Mouse (Mus musculus) forebrain, embryonic 15.5 days (tissue): Measurements from ENCODE around the gene Mlip. TPM values are rescaled to one million over a fixed set of nuclear protein-coding genes. Genes with fewer than 3 reads are reported as not detected.
"Not testable (repeated sequence)": the region's sequence is repeated elsewhere in the genome, so short reads cannot be mapped to it uniquely, and the experiment has no call there.

ENCODE experiments used
- ATAC-seq: fragments of 200-750 bp; cut with Nextera tagmentation; replicated peaks from 2 replicates; pipeline ENCODE4 v1.8.0; 2017; ENCODE audit warnings: mild to moderate bottlenecking, moderate TSS enrichment, moderate library complexity
- H3K27ac ChIP-seq: fragments of 300-500 bp; sonication (generic); replicated peaks from 2 replicates; pipeline ENCODE4 v1.5.1; 2015; ENCODE audit warnings: mild to moderate bottlenecking, inconsistent platforms
- H3K27me3 ChIP-seq: fragments of 300-500 bp; sonication (generic); 2 replicates; pipeline ENCODE4 v1.6.1; 2015; ENCODE audit warnings: inconsistent platforms
- H3K36me3 ChIP-seq: fragments of 300-500 bp; sonication (generic); 2 replicates; pipeline ENCODE4 v1.6.1; 2015; ENCODE audit warnings: mild to moderate bottlenecking, inconsistent platforms
- H3K4me1 ChIP-seq: fragments of 300-500 bp; sonication (generic); 2 replicates; pipeline ENCODE4 v1.6.1; 2015; ENCODE audit warnings: inconsistent platforms
- H3K4me2 ChIP-seq: fragments of 300-500 bp; sonication (generic); replicated peaks from 2 replicates; pipeline ENCODE4 v1.6.1; 2015; ENCODE audit warnings: mild to moderate bottlenecking, inconsistent platforms
- H3K4me3 ChIP-seq: fragments of 300-500 bp; sonication (generic); 2 replicates; pipeline ENCODE4 v1.5.1; 2015; ENCODE audit warnings: mild to moderate bottlenecking, inconsistent platforms
- H3K9ac ChIP-seq: fragments of 300-500 bp; sonication (generic); replicated peaks from 2 replicates; pipeline ENCODE4 v1.6.1; 2015; ENCODE audit warnings: mild to moderate bottlenecking, inconsistent platforms
- H3K9me3 ChIP-seq: fragments of 300-500 bp; sonication (generic); 2 replicates; pipeline ENCODE4 v1.6.1; 2016; ENCODE audit warnings: inconsistent platforms
- WGBS: fragments of 180-500 bp; shearing (Covaris S2); methylation state at CpG from one replicate; pipeline ENCODE4 v1.1.7; 2015; ENCODE audit warnings: mixed read lengths; 5-methylcytosine and 5-hydroxymethylcytosine counted together
- polyA plus RNA-seq: library from polyadenylated mRNA; unstranded; fragments of >200 nt; fragmentation: Nextera tagmentation; extraction: Ambion mirVana; gene quantifications from 2 replicates; pipeline ENCODE4 v1.2.1, GENCODE M21; 2015

Gene Mlip
- polyA plus RNA-seq, 1 experiment from 2014 or later: 5.5 TPM

DNA sequence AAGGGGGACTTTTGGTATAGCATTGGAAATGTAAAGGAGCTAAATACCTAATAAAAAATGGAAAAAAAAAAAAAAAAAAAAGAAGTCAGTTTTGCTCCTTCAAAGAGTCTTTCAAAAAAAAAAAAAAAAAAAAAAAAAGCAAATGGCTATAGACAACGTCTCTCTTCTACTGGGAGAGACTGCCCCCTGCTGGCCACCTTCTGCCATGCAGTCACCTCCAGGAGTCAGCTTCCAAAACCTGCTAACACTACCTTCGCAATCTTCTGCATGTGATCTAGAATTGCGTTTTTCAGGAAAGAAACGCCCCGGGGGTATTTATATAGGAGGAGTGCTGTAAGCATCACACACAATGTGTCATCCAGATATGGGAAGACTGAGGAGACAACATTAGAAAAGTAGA, 26.9 kb upstream of the Mlip start:
- no peak for ATAC-seq
- no peak overlapping the region for H3K9ac ChIP-seq
- no peaks in the 10 kb centered on the region for H3K36me3 ChIP-seq
- H3K27ac ChIP-seq: no peak overlapping the region
- no peak overlapping the region for H3K4me2 ChIP-seq
- H3K4me3 ChIP-seq: no peak overlapping the region
- no peaks in the 10 kb centered on the region for H3K4me1 ChIP-seq
- WGBS: 48% methylated on average over 5 of the region's 5 CpGs
- no peaks in the 10 kb centered on the region for H3K27me3 ChIP-seq
- H3K9me3 ChIP-seq: no peaks in the 10 kb centered on the region

DNA sequence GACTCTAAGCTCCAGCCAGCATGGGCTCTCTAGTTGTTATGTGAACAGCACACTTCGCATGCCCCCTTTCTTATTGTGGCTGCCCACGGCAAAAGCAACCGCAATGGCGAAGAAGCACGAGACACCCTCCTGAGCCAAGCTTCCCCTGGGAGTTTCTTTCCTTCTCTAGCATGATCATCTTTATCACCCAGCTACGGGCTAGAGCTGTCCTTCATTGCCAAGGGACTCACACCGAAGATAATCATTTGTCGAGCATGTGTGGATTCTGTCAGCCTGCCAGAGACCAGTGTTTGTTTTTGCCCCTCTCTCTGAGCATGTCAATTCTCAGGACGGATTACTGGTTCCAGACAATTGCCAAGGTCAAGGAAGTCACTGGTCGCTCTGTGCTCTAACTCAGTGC, 24.9 kb upstream of the Mlip start:
- H3K4me2 ChIP-seq: no peak overlapping the region
- no peak for ATAC-seq
- no peaks in the 10 kb centered on the region for H3K9me3 ChIP-seq
- H3K27ac ChIP-seq: no peak overlapping the region
- 77% methylated on average over 10 of the region's 10 CpGs for WGBS
- H3K9ac ChIP-seq: no peak overlapping the region
- H3K36me3 ChIP-seq: no peaks in the 10 kb centered on the region
- H3K4me3 ChIP-seq: no peak overlapping the region
- H3K27me3 ChIP-seq: no peaks in the 10 kb centered on the region
- H3K4me1 ChIP-seq: no peaks in the 10 kb centered on the region

DNA sequence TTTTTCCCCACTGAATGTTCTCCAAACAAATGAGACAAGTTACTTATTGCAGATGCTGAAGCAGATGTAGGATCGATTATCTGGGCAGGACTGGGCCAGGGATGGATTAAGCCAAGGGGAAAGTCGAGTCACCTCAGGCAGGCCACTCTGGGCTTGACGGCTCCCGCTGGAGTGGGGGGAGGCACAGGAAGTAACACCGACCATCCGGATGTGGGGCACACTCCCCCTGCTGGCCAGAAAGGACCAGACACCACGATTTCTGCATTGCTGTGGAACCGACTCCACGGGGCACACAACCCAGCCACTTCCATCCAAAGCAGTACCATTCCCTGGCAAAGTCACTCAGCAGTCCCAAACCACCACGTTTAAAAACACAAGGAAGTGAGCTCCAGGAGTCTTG, 24.3 kb upstream of the Mlip start:
- ATAC-seq: no peak
- H3K9me3 ChIP-seq: no peaks in the 10 kb centered on the region
- H3K27ac ChIP-seq: no peak overlapping the region
- H3K4me1 ChIP-seq: no peaks in the 10 kb centered on the region
- H3K36me3 ChIP-seq: no peaks in the 10 kb centered on the region
- H3K4me2 ChIP-seq: no peak overlapping the region
- no peaks in the 10 kb centered on the region for H3K27me3 ChIP-seq
- WGBS: 66% methylated on average over 10 of the region's 10 CpGs
- H3K4me3 ChIP-seq: no peak overlapping the region
- no peak overlapping the region for H3K9ac ChIP-seq

DNA sequence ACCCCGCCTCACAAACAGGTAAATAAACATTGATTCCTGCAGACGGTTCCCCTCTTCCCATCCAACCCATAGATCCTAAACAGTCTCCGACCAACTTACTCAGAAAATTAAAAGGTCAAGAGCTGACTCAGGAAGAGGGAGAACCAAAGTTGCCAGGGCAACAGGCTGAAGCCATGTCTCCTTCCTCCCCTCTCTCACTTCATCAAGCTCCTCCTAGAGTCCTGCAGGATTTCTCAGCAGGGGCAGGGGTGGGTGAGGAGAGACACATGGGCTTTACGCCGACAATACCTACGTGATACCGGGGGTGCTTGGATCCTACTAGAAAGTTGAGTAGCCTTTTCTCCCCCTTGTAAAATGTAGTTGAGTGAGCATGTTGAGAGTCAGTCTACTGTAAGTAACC, 23.8 kb upstream of the Mlip start:
- no peak overlapping the region for H3K27ac ChIP-seq
- no peaks in the 10 kb centered on the region for H3K27me3 ChIP-seq
- no peaks in the 10 kb centered on the region for H3K36me3 ChIP-seq
- H3K4me2 ChIP-seq: no peak overlapping the region
- H3K9me3 ChIP-seq: no peaks in the 10 kb centered on the region
- H3K4me1 ChIP-seq: no peaks in the 10 kb centered on the region
- no peak overlapping the region for H3K4me3 ChIP-seq
- 78% methylated on average over 7 of the region's 7 CpGs for WGBS
- no peak for ATAC-seq
- no peak overlapping the region for H3K9ac ChIP-seq

DNA sequence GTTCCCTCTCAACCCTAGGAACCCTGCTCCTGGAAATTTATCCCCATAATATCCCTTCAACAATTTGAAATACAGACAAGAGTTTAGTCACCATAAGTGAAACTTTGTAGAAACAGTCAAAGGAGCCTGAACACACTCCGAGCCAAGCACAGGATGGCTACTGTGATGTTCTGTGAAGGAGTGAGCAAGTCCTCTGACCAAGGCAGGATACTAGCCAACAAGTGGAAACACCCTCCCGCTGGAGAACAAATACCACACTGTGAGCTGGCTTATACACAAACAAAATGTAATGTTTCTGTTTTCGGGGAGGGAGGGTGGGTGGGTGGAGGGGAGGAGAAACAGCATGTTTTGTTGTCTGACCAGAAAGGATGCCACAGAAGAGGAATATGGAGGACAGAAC, 17.9 kb upstream of the Mlip start:
- H3K27ac ChIP-seq: no peak overlapping the region
- no peak overlapping the region for H3K4me3 ChIP-seq
- H3K27me3 ChIP-seq: no peaks in the 10 kb centered on the region
- WGBS: 53% methylated on average over 3 of the region's 3 CpGs
- no peak for ATAC-seq
- H3K36me3 ChIP-seq: no peaks in the 10 kb centered on the region
- no peaks in the 10 kb centered on the region for H3K9me3 ChIP-seq
- no peaks in the 10 kb centered on the region for H3K4me1 ChIP-seq
- H3K4me2 ChIP-seq: no peak overlapping the region
- no peak overlapping the region for H3K9ac ChIP-seq

DNA sequence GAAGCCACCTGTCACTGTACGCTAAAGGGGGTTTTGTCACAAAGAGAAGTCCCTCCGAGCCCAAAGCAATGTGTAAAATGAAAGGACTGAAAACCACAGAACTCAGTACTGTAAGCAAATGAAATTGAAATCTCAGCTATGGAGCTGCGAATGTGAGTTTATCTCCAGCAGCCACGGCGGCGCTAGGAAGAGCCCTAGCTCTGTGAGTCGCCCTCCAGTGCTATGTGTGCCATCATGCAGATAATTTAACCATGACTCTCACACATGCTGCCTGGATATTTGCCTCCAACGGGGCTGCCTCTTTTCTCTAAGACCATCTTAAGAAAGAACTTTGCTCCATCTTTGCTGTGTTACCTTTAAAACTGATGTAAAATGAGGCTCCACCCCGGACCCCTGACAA, 16.5 kb upstream of the Mlip start:
- 80% methylated on average over 9 of the region's 9 CpGs for WGBS
- no peak overlapping the region for H3K4me2 ChIP-seq
- ATAC-seq: no peak
- no peak overlapping the region for H3K9ac ChIP-seq
- H3K27ac ChIP-seq: no peak overlapping the region
- H3K4me1 ChIP-seq: no peaks in the 10 kb centered on the region
- H3K4me3 ChIP-seq: no peak overlapping the region
- no peaks in the 10 kb centered on the region for H3K36me3 ChIP-seq
- H3K9me3 ChIP-seq: no peaks in the 10 kb centered on the region
- no peaks in the 10 kb centered on the region for H3K27me3 ChIP-seq

DNA sequence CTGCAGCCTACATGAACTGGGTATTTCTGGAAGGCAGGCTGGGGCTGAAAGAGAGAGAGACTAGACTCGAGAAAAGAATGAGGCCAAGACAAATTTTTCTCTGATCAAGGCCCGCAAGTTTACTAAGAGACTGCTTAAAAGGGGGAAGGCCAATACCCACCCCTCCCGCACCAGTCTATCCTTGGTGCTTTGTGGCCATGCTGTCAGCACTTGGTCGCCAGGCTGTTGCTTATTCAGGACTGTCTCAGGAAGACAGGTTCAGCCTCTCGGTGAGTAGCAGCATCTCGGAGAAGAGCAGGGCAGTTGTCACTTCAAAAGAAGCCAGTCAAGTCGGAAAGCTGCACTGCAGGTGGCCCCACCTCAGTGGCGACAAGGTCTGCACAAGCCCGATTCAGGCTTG, 11.9 kb upstream of the Mlip start:
- H3K9ac ChIP-seq, H3K36me3 ChIP-seq, H3K27me3 ChIP-seq, H3K27ac ChIP-seq, ATAC-seq, H3K4me1 ChIP-seq, H3K4me2 ChIP-seq, H3K4me3 ChIP-seq, H3K9me3 ChIP-seq: not testable (repeated sequence)
- 67% methylated on average over 9 of the region's 9 CpGs for WGBS

DNA sequence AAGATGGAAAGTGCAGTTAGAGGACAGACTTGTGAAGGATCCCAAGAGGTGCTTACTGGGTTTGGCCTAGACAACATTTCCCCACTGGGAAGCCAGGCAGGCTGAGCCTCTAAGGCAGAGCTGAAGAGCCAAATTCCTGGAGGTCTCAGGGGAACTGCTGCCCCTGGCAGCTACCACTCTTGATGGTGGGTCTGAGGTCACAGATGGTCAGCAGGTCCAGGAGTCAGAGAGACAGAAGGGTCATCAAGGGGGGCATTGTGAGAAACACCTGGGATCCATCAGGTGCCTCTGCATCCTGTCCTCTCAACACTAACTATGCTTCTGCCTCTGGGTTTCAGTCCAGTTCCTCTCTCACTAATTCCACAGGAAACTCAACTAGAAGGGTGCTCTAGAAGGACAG, 10.1 kb upstream of the Mlip start:
- Histone ChIP-seq H3K27me3 (no peaks in the 10 kb centered on the region), H3K9me3 (no peaks in the 10 kb centered on the region), H3K4me2 (no peak overlapping the region), H3K27ac (no peak overlapping the region), H3K9ac (no peak overlapping the region), H3K36me3 (no peaks in the 10 kb centered on the region), H3K4me1 (no peaks in the 10 kb centered on the region), H3K4me3 (no peak overlapping the region)
- no peak for ATAC-seq

DNA sequence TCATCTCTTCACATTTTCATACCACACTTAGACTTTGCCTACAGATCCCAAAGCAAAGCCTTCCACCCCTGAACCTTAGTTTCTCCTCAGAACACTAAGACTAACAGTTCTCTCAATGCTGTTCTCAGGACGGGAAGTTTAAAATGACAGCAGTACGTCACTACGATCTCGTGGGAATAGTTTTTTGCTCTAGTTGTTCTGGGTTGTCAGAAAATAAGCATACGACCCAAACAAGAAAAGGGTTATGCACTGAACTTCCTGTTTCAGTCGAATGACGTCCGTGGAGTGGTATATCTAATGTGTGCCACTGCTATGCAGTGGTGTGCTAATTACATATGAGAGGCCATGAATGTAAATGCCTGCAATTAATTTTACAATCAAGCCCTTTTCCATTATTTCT, 7.9 kb upstream of the Mlip start:
- Histone ChIP-seq H3K36me3 (no peaks in the 10 kb centered on the region), H3K27ac (no peak overlapping the region), H3K4me3 (no peak overlapping the region), H3K9ac (no peak overlapping the region), H3K9me3 (no peaks in the 10 kb centered on the region), H3K4me2 (no peak overlapping the region), H3K27me3 (no peaks in the 10 kb centered on the region), H3K4me1 (no peaks in the 10 kb centered on the region)
- 83% methylated on average over 8 of the region's 8 CpGs for WGBS
- no peak for ATAC-seq

DNA sequence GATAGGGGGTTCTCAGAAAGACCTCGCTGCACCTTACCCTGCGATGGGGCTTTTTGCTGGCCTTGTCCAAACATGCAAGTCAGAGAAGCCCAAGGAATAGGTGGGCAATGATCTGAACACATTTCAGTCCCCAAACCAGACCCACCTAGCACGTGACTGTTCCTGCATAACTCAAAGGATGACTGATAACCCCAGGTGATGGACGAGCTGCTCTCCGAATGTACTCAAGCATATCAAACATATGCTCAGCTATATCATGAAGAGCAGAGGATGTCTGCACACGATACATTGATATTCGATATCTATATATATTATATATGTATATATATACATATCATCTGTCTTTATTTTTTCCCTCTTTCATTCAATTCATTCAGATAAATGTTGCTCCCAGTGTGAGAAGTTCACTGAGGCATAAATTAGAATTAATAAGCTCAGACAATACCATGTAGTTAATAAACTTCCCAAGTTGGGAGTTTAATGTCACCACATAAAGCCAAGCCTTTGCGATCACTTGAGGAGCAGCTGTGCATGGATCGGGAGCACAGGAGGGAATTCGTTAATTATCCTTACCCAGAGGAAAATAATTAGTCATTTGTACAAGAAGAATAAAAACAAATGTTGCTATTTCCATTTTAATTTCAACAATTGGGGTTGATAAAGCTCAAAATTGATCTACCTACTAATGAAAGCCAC, 6.7 kb upstream of the Mlip start:
- no peak overlapping the region for H3K9ac ChIP-seq
- H3K4me1 ChIP-seq: no peaks in the 10 kb centered on the region
- no peak overlapping the region for H3K4me2 ChIP-seq
- 67% methylated on average over 10 of the region's 10 CpGs for whole genome bisulfite sequencing
- ATAC-seq: no peak
- H3K9me3 ChIP-seq: no peaks in the 10 kb centered on the region
- no peak overlapping the region for H3K4me3 ChIP-seq
- no peak overlapping the region for H3K27ac ChIP-seq
- H3K27me3 ChIP-seq: no peaks in the 10 kb centered on the region
- H3K36me3 ChIP-seq: no peaks in the 10 kb centered on the region

DNA sequence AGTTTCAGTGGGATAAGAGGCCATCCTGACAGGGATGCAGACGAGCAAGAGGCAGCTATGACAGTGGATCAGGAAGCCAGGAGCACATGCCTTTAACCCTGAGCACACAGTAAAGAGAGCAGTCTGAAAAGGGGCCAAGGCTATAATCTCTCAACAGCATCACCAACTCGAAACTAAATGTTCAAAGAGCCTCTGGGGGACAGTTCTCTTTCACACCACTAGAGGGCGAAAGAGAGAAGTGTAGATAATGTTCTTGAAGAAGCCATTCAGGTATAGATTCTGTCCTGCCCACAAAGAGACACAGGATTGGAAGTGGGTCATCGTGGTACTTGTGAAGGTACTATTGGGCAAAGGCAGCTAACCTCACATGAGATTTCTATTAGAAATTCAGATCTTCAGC, 1.2 kb upstream of the Mlip start:
- Histone ChIP-seq H3K27me3 (no peaks in the 10 kb centered on the region), H3K4me1 (no peaks in the 10 kb centered on the region), H3K4me3 (no peak overlapping the region), H3K9ac (no peak overlapping the region), H3K36me3 (no peaks in the 10 kb centered on the region), H3K9me3 (no peaks in the 10 kb centered on the region), H3K4me2 (no peak overlapping the region), H3K27ac (no peak overlapping the region)
- WGBS: 88% methylated on average over 4 of the region's 4 CpGs
- ATAC-seq: no peak

DNA sequence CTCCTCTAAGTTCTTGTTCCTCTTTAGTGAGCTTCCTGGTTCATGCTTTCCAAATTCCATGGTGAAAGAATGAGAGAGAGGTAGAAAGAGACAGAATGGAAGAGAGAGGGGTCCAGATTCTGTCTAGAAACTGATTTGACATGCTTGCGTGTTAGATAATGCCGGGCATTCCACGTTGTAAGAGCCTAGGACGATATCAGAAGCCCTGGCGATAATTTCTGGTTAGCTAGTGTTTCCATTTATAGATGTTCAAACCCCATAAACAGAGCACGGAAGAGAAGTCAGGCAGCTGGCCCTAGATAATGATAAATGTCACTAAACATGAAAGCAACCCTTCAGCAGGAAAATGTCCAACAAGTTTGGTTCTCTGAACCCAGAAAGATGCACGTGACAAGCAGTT, 5.1 kb downstream of the Mlip start:
- Histone ChIP-seq H3K4me3 (no peak overlapping the region), H3K27ac (no peak overlapping the region), H3K9me3 (no peaks in the 10 kb centered on the region), H3K27me3 (no peaks in the 10 kb centered on the region), H3K4me2 (no peak overlapping the region), H3K36me3 (no peaks in the 10 kb centered on the region), H3K4me1 (no peaks in the 10 kb centered on the region), H3K9ac (no peak overlapping the region)
- WGBS: 90% methylated on average over 7 of the region's 7 CpGs
- no peak for ATAC-seq

DNA sequence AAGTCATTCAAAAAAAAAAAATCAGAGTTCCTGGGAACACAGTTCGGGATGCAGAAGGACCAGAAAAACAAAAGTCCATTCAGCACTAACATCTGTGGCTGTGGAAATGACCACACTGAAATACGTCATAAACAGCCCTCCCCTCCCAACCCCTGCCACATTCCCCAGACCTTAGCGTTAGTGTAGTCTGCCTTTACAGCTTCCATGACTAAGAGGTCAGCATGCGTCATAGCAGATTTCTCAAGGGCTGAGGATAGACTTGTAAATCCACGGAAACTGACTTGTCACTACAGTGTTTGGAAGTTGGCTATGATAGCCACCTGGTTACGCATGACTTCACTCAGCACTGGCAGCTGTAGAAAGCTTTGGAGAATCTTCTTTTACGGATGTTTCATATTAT, 8.5 kb downstream of the Mlip start:
- H3K4me3 ChIP-seq: no peak overlapping the region
- peaks cover 15% of the 10 kb centered on the region; the same call in 1 of the 2 replicates for H3K4me1 ChIP-seq
- H3K9me3 ChIP-seq: no peaks in the 10 kb centered on the region
- H3K36me3 ChIP-seq: no peaks in the 10 kb centered on the region
- ATAC-seq: no peak
- H3K9ac ChIP-seq: no peak overlapping the region
- whole genome bisulfite sequencing: 81% methylated on average over 7 of the region's 7 CpGs
- no peak overlapping the region for H3K27ac ChIP-seq
- H3K4me2 ChIP-seq: no peak overlapping the region
- no peaks in the 10 kb centered on the region for H3K27me3 ChIP-seq
